Mouse (Mus musculus) intestine, embryonic 16.5 days (tissue): ENCODE results near the gene Fgd6. TPM values are rescaled to one million over a fixed set of nuclear protein-coding genes. Genes with fewer than 3 reads are reported as not detected.

Experiments
- ATAC-seq: fragments of 200-750 bp; cut with Nextera tagmentation; 2 replicates; pipeline ENCODE4 v1.8.0; 2017; ENCODE audit warnings: moderate TSS enrichment, moderate library complexity
- H3K27ac ChIP-seq: fragments of 300-500 bp; sonication (generic); 2 replicates; pipeline ENCODE4 v1.5.1; 2014; ENCODE audit warnings: mild to moderate bottlenecking, low read length
- H3K27me3 ChIP-seq: fragments of 300-500 bp; sonication (generic); replicated peaks from 2 replicates; pipeline ENCODE4 v1.6.1; 2014; ENCODE audit warnings: low read length, control low read depth, mixed read lengths; ENCODE audit not compliant: control insufficient read depth, insufficient read depth
- H3K36me3 ChIP-seq: fragments of 300-500 bp; sonication (generic); 2 replicates; pipeline ENCODE4 v1.6.1; 2014; ENCODE audit warnings: low read length, control low read depth; ENCODE audit not compliant: control insufficient read depth, insufficient read depth
- H3K4me1 ChIP-seq: fragments of 300-500 bp; sonication (generic); 2 replicates; pipeline ENCODE4 v1.6.1; 2014; ENCODE audit warnings: low read length, control low read depth, mixed read lengths; ENCODE audit not compliant: control insufficient read depth, insufficient read depth
- H3K4me2 ChIP-seq: fragments of 300-500 bp; sonication (generic); 2 replicates; pipeline ENCODE4 v1.6.1; 2014; ENCODE audit warnings: low read depth, low read length, control low read depth
- H3K4me3 ChIP-seq: fragments of 300-500 bp; sonication (generic); 2 replicates; pipeline ENCODE4 v1.5.1; 2014; ENCODE audit warnings: mild to moderate bottlenecking, low read length
- H3K9ac ChIP-seq: fragments of 300-500 bp; sonication (generic); 2 replicates; pipeline ENCODE4 v1.6.1; 2014; ENCODE audit warnings: low read depth, low read length
- H3K9me3 ChIP-seq: fragments of 300-500 bp; sonication (generic); 2 replicates; pipeline ENCODE4 v1.6.1; 2016; ENCODE audit warnings: low read length, control low read depth; ENCODE audit not compliant: control insufficient read depth
- WGBS: fragments of 180-500 bp; shearing (Covaris S2); extraction: QIAGEN DNeasy Blood & Tissue Kit; methylation state at CpG from one replicate; pipeline ENCODE4 v1.1.7; 2014; 5-methylcytosine and 5-hydroxymethylcytosine counted together
- polyA plus RNA-seq: library from polyadenylated mRNA; unstranded; fragments of >200 nt; fragmentation: Nextera tagmentation; extraction: Ambion mirVana; gene quantifications from 2 replicates; pipeline ENCODE4 v1.2.1, GENCODE M21; 2015

Fgd6 gene
- polyA plus RNA-seq, 1 experiment from 2014 or later = 2.7 TPM

DNA sequence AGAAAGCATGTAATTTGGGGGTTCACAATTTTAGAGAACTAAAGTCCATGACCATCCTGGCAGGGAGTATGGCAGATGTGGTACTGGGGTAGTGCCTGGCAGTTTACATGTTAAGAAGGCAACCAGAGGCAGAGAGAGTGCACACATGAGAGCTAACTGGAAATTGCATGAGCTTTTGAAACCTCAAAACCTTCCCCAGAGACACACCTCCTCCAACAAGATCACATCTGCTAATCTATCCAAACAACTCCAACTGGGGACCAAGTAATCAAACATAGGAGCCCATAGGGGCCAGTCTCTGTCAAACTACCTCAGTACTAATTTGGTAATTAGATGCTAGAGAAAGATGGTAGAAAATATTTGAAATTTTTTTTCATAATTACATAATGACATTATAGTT is 118.0 kb downstream of the Fgd6 start:
- no peak overlapping the region for H3K4me3 ChIP-seq
- peaks cover 20% of the 10 kb centered on the region for H3K4me1 ChIP-seq
- no peak for ATAC-seq
- H3K36me3 ChIP-seq = peaks cover 7% of the 10 kb centered on the region; the same call in 1 of the 2 replicates
- H3K9me3 ChIP-seq = no peaks in the 10 kb centered on the region
- no peak overlapping the region for H3K9ac ChIP-seq
- H3K27ac ChIP-seq = no peak overlapping the region
- no peaks in the 10 kb centered on the region for H3K27me3 ChIP-seq
- H3K4me2 ChIP-seq = no peak overlapping the region

DNA sequence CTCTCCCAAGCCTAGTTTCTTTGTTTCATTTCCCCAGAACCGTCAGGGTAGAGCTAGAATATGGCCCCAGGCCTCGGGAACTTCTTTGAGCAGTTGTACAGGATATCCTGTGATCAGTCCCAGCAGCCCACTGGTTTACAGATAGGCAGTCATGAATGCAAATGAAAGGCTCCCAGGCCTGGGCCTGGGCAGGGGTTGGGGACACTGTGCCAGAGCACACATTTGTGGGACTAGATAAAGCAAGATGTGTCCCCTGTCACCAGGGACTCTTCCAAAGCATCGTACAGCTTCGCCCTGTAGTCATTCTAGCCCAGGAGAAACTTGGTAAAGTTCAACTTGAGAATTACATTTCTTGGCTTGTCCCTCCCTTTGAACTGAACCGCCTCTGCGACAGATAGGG is 123.2 kb downstream of the Fgd6 start:
- peaks cover 12% of the 10 kb centered on the region for H3K36me3 ChIP-seq
- H3K9ac ChIP-seq = no peak overlapping the region
- WGBS = 90% methylated on average over 6 of the region's 6 CpGs
- no peak overlapping the region for H3K4me3 ChIP-seq
- no peak overlapping the region for H3K4me2 ChIP-seq
- H3K4me1 ChIP-seq = no peaks in the 10 kb centered on the region
- no peak overlapping the region for H3K27ac ChIP-seq
- no peaks in the 10 kb centered on the region for H3K27me3 ChIP-seq
- H3K9me3 ChIP-seq = no peaks in the 10 kb centered on the region
- ATAC-seq = no peak

DNA sequence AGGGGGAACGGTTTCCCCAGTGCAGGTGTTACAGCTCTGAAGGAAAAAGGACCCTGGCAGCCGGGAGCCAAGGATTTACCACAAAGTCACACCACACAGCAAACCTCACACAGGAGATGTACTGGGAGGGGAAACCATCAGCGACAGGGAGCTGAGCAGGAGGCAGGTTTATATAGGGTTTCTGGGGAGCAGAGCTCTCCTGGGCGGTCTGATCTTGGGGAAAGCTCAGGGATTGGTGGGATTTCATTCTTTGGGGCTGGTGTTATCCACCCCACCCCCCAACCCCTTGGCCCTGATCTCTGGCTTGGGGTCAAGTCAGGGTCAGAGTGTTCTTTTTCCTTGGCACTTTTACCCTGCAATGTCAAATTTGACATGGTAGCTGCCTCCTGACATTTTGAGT is 123.6 kb downstream of the Fgd6 start:
- no peak overlapping the region for H3K4me2 ChIP-seq
- no peak overlapping the region for H3K4me3 ChIP-seq
- no peak overlapping the region for H3K9ac ChIP-seq
- no peak for ATAC-seq
- H3K4me1 ChIP-seq = no peaks in the 10 kb centered on the region
- H3K27ac ChIP-seq = no peak overlapping the region
- peaks cover 12% of the 10 kb centered on the region for H3K36me3 ChIP-seq
- H3K9me3 ChIP-seq = no peaks in the 10 kb centered on the region
- H3K27me3 ChIP-seq = no peaks in the 10 kb centered on the region
- WGBS = 96% methylated on average over 4 of the region's 4 CpGs

DNA sequence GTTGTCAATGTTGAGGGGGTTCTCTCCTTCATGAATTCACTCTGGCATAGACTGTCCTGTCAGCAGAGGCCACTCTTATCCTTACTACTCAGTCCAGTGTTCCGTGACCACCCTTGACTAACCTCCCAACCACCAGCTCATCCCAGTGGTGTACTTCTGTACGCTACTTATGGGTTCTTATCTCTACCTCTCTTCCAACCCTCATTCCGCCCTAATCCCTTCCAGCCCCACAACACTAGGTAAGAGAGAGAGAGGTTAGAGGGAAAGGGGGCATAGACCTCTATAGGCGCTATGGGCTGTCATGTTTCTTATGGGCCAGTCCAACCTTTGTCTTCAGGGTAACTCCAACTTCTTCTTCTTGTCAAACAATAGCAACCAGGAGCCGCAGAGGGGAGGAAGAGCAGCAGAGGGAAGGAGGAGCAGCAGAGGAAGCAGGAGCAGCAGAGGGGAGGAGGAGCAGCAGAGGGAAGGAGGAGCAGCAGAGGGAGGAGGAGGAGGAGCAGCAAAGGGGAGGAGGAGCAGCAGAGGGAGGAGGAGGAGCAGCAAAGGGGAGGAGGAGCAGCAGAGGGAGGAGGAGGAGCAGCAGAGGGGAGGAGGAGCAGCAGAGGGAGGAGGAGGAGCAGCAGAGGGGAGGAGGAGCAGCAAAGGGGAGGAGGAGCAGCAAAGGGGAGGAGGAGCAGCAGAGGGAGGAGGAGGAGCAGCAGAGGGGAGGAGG is 125.4 kb downstream of the Fgd6 start:
- H3K27me3 ChIP-seq = no peaks in the 10 kb centered on the region
- 78% methylated on average over 5 of the region's 5 CpGs for WGBS
- no peaks in the 10 kb centered on the region for H3K9me3 ChIP-seq
- H3K27ac ChIP-seq = no peak overlapping the region
- no peak overlapping the region for H3K4me3 ChIP-seq
- H3K4me2 ChIP-seq = no peak overlapping the region
- H3K4me1 ChIP-seq = no peaks in the 10 kb centered on the region
- ATAC-seq = no peak
- peaks cover 15% of the 10 kb centered on the region for H3K36me3 ChIP-seq
- no peak overlapping the region for H3K9ac ChIP-seq

DNA sequence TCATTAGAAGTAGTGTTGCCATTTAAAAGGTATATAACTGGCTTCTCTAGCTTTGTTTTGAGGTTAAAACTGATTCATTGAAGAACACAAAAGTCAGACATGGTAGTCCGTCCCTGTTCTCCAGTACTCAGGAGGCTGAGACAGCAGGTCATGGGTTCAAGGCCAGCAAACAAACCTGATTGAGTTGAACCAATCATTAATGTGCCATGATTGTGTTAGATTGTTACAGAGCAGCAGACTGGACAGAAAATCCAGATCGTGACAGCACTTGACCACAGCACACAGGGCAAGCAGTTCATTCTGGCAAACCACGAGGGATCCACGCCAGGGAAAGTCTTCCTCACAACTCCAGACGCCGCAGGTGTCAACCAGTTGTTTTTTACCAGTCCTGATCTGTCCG is 126.2 kb downstream of the Fgd6 start:
- Histone ChIP-seq H3K9me3 (no peaks in the 10 kb centered on the region), H3K4me3 (no peak overlapping the region), H3K9ac (no peak overlapping the region), H3K36me3 (peaks cover 15% of the 10 kb centered on the region), H3K4me2 (no peak overlapping the region), H3K4me1 (no peaks in the 10 kb centered on the region), H3K27me3 (no peaks in the 10 kb centered on the region), H3K27ac (no peak overlapping the region)
- WGBS = 91% methylated on average over 7 of the region's 7 CpGs
- ATAC-seq = no peak

DNA sequence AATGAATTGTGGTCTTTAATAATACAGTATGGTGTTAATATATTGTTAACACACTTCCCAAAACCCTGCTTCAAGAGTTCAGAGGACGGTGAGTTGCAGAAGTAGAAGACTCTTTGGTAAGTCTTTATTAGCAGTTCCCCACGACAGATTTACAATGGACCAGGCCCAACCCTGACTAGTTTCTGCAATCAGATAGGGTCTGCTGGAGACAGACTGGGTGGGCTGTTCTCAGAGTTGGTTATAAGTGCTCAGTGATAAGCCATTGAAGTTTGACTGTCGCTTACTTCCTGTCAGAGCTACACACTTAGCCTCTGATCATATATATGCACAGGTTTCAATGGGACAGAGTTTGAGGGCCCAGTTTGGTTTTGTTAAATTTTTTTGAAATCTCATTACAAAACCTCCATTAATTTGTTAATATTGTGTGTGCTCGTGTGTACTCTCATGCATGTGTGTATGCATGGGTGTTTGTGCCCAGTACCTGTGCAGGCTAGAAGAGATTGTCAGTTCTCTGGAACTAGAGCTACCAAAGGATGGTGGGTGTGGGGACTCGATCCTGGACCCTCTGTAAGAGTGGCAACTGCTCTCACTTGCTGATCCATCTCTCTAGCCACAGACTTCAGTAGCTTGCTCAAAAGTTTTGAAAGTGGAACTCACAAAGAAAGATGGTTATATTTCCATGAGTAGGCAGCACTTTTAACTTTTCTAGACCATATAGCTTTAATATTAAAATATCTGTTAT is 128.5 kb downstream of the Fgd6 start:
- Histone ChIP-seq H3K36me3 (peaks cover 7% of the 10 kb centered on the region), H3K4me1 (no peaks in the 10 kb centered on the region), H3K4me2 (no peak overlapping the region), H3K27ac (no peak overlapping the region), H3K9ac (no peak overlapping the region), H3K4me3 (no peak overlapping the region), H3K27me3 (no peaks in the 10 kb centered on the region), H3K9me3 (no peaks in the 10 kb centered on the region)
- ATAC-seq = no peak
- WGBS = 85% methylated on average over 5 of the region's 5 CpGs

DNA sequence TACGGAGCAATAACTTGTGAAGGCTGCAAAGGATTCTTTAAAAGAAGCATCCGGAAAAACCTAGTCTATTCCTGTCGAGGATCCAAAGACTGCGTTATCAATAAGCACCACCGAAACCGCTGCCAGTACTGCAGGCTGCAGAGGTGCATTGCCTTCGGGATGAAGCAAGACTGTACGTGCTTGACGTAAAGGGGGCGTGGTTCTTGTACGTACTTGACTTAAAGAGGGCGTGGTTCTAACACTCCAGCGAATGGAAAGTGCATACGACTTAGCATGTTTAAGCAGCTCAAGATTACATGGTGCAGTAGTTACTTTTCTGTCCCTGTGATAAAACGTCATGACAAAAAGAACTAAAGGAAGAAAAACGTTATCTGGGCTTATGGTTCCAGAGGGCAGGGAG is 129.6 kb downstream of the Fgd6 start:
- Histone ChIP-seq H3K4me2 (no peak overlapping the region), H3K4me1 (no peaks in the 10 kb centered on the region), H3K27me3 (no peaks in the 10 kb centered on the region), H3K36me3 (peaks cover 17% of the 10 kb centered on the region), H3K27ac (no peak overlapping the region), H3K9me3 (0 out of 2 replicates have a peak, but pooled peaks cover 5% of the 10 kb centered on the region), H3K4me3 (no peak overlapping the region), H3K9ac (no peak overlapping the region)
- 83% methylated on average over 16 of the region's 16 CpGs for WGBS
- ATAC-seq = no peak; the same call in 1 of the 2 replicates

DNA sequence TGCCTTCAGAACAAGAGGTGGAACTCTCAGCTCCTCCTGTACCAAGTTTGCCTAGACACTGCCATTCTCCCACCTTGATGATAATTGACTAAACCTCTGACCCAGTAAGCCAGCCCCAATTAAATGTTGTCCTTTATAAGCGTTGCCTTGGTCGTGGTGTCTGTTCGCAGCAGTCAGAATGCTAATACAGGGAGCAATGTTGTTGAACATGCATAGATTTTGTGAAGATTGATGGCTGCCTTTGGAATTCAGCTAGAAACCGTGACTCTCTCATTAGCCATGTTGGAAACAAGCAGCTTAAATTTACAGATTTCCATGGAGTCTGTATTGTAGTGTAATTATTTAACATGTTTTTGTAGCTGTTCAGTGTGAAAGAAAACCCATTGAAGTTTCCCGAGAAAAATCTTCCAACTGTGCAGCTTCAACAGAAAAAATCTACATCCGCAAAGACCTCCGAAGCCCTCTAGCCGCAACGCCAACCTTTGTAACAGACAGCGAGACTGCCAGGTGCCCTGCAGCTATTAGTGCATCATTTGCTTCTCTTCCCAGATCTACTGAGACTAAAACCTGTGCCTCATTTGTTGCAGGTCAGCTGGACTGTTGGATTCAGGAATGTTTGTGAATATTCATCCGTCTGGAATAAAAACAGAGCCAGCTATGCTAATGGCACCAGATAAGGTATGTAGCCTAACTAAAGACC is 131.4 kb downstream of the Fgd6 start:
- H3K4me2 ChIP-seq = no peak overlapping the region
- H3K4me3 ChIP-seq = no peak overlapping the region
- H3K4me1 ChIP-seq = peaks cover 6% of the 10 kb centered on the region; the same call in 1 of the 2 replicates
- no peaks in the 10 kb centered on the region for H3K27me3 ChIP-seq
- no peak for ATAC-seq
- H3K27ac ChIP-seq = no peak overlapping the region
- 0 out of 2 replicates have a peak, but pooled peaks cover 5% of the 10 kb centered on the region for H3K9me3 ChIP-seq
- no peak overlapping the region for H3K9ac ChIP-seq
- 90% methylated on average over 11 of the region's 11 CpGs for WGBS
- peaks cover 18% of the 10 kb centered on the region for H3K36me3 ChIP-seq

DNA sequence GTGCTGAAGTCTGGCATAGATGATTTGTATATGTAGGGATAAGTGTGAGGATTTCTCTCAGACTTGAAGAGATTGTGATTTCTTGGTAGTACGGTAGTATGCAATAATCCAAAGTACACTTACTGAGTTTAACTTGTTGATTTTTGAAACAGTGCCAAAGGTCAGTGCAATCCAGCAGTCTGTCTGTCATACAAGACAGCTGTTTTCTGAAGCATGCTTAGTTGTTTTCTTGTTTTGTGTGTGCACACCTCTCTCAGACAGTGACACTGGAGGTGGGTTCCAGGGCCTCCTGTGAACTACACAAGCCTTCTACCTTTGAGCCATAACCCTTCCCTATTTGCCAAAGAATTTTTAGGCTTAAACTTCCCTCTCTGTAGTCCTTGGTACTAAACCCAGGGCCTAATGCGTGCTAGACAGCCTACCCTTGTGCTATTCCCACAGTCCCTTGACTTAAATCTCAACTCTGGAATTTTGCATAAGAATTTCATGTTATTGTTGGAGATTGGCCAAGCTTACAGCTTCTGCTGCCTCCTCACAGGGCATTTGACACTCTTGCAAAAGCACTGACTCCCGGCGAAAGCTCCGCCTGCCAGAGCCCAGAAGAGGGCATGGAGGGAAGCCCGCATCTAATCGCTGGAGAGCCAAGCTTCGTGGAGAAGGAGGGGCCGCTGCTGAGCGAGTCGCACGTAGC is 135.8 kb downstream of the Fgd6 start:
- Histone ChIP-seq H3K9me3 (0 out of 2 replicates have a peak, but pooled peaks cover 5% of the 10 kb centered on the region), H3K4me2 (no peak overlapping the region), H3K4me3 (no peak overlapping the region), H3K36me3 (peaks cover 19% of the 10 kb centered on the region), H3K4me1 (peaks cover 6% of the 10 kb centered on the region; the same call in 1 of the 2 replicates), H3K9ac (no peak overlapping the region), H3K27ac (peak overlapping the region; percentile 60), H3K27me3 (no peaks in the 10 kb centered on the region)
- WGBS = 48% methylated on average over 12 of the region's 12 CpGs
- peak; percentile 85 for ATAC-seq
